Mouse (Mus musculus) macrophage (primary cell): ENCODE measurements around the gene Ap3m1. TPM values are rescaled to one million over a fixed set of nuclear protein-coding genes. Genes with fewer than 3 reads are reported as not detected.
"Not testable (repeated sequence)": the region's sequence is repeated elsewhere in the genome, so short reads cannot be mapped to it uniquely, and the experiment has no call there.

Experiments
- H3K27ac ChIP-seq: fragments of 350-480 bp; formaldehyde crosslinking; 2 replicates; pipeline ENCODE4 v1.9.0; 2021
- H3K36me3 ChIP-seq: fragments of 350-480 bp; formaldehyde crosslinking; 2 replicates; pipeline ENCODE4 v1.9.0; 2021; ENCODE audit errors: inconsistent target
- H3K4me3 ChIP-seq: fragments of 350-480 bp; formaldehyde crosslinking; 2 replicates; pipeline ENCODE4 v1.9.0; 2021; ENCODE audit errors: inconsistent target
- H3K79me2 ChIP-seq: fragments of 350-480 bp; formaldehyde crosslinking; 2 replicates; pipeline ENCODE4 v1.9.0; 2021; ENCODE audit errors: inconsistent target
- WGBS: methylation state at CpG from one replicate; pipeline ENCODE4 v1.1.7; 2026; ENCODE audit warnings: inconsistent platforms; ENCODE audit not compliant: missing documents; 5-methylcytosine and 5-hydroxymethylcytosine counted together
- polyA plus RNA-seq: library from polyadenylated mRNA; stranded (reverse); fragments of 250-400 nt; gene quantifications from 3 replicates; pipeline ENCODE4 v1.2.4, GENCODE M21; 2018; ENCODE audit warnings: inconsistent platforms
- total RNA-seq, 78 experiments: library from RNA; depleted of rRNA; stranded (reverse); fragments of 250-400 nt; gene quantifications; 1 replicate in 9 of 78; 2 replicates in 24 of 78; 3 replicates in 43 of 78; 4 replicates in 2 of 78; pipeline ENCODE4 v1.2.4; 2018; ENCODE audit warnings: inconsistent platforms in 56 of 78

Ap3m1 gene
- 10 to 100 TPM; 21.9 to 59.5 (median 44.3) TPM for total RNA-seq (2018; cell fraction: chromatin; rRNA removed)
- total RNA-seq (2018; cell fraction: cytosol; rRNA removed): 10 to 100 TPM; 53.2 to 80.7 (median 62.1) TPM
- 10 to 100 TPM; 32.1 to 76.3 (median 47.7) TPM for total RNA-seq (2018; cell fraction: nucleus; rRNA removed)
- 51.8 to 77.5 TPM (median 68.5 TPM) in 3 replicates for polyA plus RNA-seq

GRCm38 (mm10) chr14:21052112-21052780, at the start of gene Ap3m1, which contains the start of gene Adk:
Gene Ap3m1, minus strand, starts transcription at chr14:21052508.
Gene Adk, plus strand, starts transcription at chr14:21052574.
- H3K4me3 ChIP-seq: peak within 1 kb of the TSS; percentile 98
- WGBS: under 1% methylated on average over 45 of the region's 48 CpGs
- peak within 1 kb of the TSS; percentile 91 for H3K27ac ChIP-seq
- no peaks in the 10 kb centered on the region for H3K36me3 ChIP-seq
- peaks cover 46% of the 10 kb centered on the region for H3K79me2 ChIP-seq

- Histone ChIP-seq H3K27ac (peak overlapping the region; percentile 55), H3K36me3 (no peaks in the 10 kb centered on the region), H3K79me2 (no peaks in the 10 kb centered on the region), H3K4me3 (no peak overlapping the region)
- WGBS: 14% methylated on average over 7 of the region's 7 CpGs
Measured at GRCm38 (mm10) chr14:21101562-21101961, 49.3 kb upstream of the Ap3m1 start.

GRCm38 (mm10) chr14:21100876-21101275, 48.6 kb upstream of the Ap3m1 start:
- WGBS: 93% methylated on average over 2 of the region's 2 CpGs
- Histone ChIP-seq H3K36me3 (no peaks in the 10 kb centered on the region), H3K4me3 (no peak overlapping the region), H3K79me2 (no peaks in the 10 kb centered on the region), H3K27ac (no peak overlapping the region)

- Histone ChIP-seq H3K4me3 (no peak overlapping the region), H3K79me2 (no peaks in the 10 kb centered on the region), H3K27ac (no peak overlapping the region), H3K36me3 (no peaks in the 10 kb centered on the region)
- WGBS: 75% methylated on average over 7 of the region's 7 CpGs
Measured at GRCm38 (mm10) chr14:21099371-21099770, 47.1 kb upstream of the Ap3m1 start.

GRCm38 (mm10) chr14:21096689-21097088, 44.4 kb upstream of the Ap3m1 start:
- Histone ChIP-seq H3K79me2 (no peaks in the 10 kb centered on the region), H3K27ac (no peak overlapping the region), H3K4me3 (no peak overlapping the region), H3K36me3 (peaks cover 3% of the 10 kb centered on the region; the same call in 1 of the 2 replicates)
- 96% methylated on average over 4 of the region's 4 CpGs for WGBS

GRCm38 (mm10) chr14:21096279-21096678, 44.0 kb upstream of the Ap3m1 start:
- Histone ChIP-seq H3K4me3 (no peak overlapping the region), H3K27ac (no peak overlapping the region), H3K36me3 (peaks cover 3% of the 10 kb centered on the region; the same call in 1 of the 2 replicates), H3K79me2 (no peaks in the 10 kb centered on the region)

GRCm38 (mm10) chr14:21094161-21094560, 41.9 kb upstream of the Ap3m1 start:
- H3K4me3 ChIP-seq, H3K27ac ChIP-seq, H3K79me2 ChIP-seq, H3K36me3 ChIP-seq: not testable (repeated sequence)

- Histone ChIP-seq H3K27ac (peak overlapping the region; percentile 59), H3K36me3 (peaks cover 3% of the 10 kb centered on the region; the same call in 1 of the 2 replicates), H3K79me2 (no peaks in the 10 kb centered on the region; the same call in 1 of the 2 replicates), H3K4me3 (no peak overlapping the region)
- WGBS: 74% methylated on average over 3 of the region's 3 CpGs
Measured at GRCm38 (mm10) chr14:21090930-21091486, 38.7 kb upstream of the Ap3m1 start.

GRCm38 (mm10) chr14:21090400-21090799, 38.1 kb upstream of the Ap3m1 start:
- WGBS: 11% methylated on average over 3 of the region's 3 CpGs
- peak overlapping the region; percentile 59 for H3K27ac ChIP-seq

GRCm38 (mm10) chr14:21088731-21089130, 36.4 kb upstream of the Ap3m1 start:
- Histone ChIP-seq H3K27ac (no peak overlapping the region), H3K79me2 (no peaks in the 10 kb centered on the region; the same call in 1 of the 2 replicates), H3K4me3 (no peak overlapping the region), H3K36me3 (peaks cover 3% of the 10 kb centered on the region; the same call in 1 of the 2 replicates)
- 98% methylated on average over 3 of the region's 3 CpGs for WGBS

More at GRCm38 (mm10) chr14:21090400-21090799, 38.1 kb upstream of the Ap3m1 start:
- Histone ChIP-seq H3K36me3 (peaks cover 3% of the 10 kb centered on the region; the same call in 1 of the 2 replicates), H3K79me2 (no peaks in the 10 kb centered on the region; the same call in 1 of the 2 replicates), H3K4me3 (no peak overlapping the region)

GRCm38 (mm10) chr14:21087390-21088060, 35.2 kb upstream of the Ap3m1 start:
- WGBS: 87% methylated on average over 4 of the region's 4 CpGs
- H3K27ac ChIP-seq: no peak overlapping the region
- H3K4me3 ChIP-seq: no peak overlapping the region

GRCm38 (mm10) chr14:21086827-21087351, 34.6 kb upstream of the Ap3m1 start:
- 91% methylated on average over 7 of the region's 7 CpGs for WGBS
- Histone ChIP-seq H3K27ac (no peak overlapping the region), H3K4me3 (no peak overlapping the region), H3K79me2 (no peaks in the 10 kb centered on the region; the same call in 1 of the 2 replicates), H3K36me3 (no peaks in the 10 kb centered on the region)

More at GRCm38 (mm10) chr14:21087390-21088060, 35.2 kb upstream of the Ap3m1 start:
- Histone ChIP-seq H3K36me3 (no peaks in the 10 kb centered on the region), H3K79me2 (no peaks in the 10 kb centered on the region; the same call in 1 of the 2 replicates)

- no peaks in the 10 kb centered on the region for H3K36me3 ChIP-seq
- no peak overlapping the region for H3K27ac ChIP-seq
- no peak overlapping the region for H3K4me3 ChIP-seq
- WGBS: 100% methylated on average over 2 of the region's 2 CpGs
- peaks cover 6% of the 10 kb centered on the region; the same call in 1 of the 2 replicates for H3K79me2 ChIP-seq
Measured at GRCm38 (mm10) chr14:21086106-21086505, 33.8 kb upstream of the Ap3m1 start.

- no peak overlapping the region for H3K27ac ChIP-seq
- WGBS: 96% methylated on average over 5 of the region's 5 CpGs
- peaks cover 10% of the 10 kb centered on the region; the same call in 1 of the 2 replicates for H3K79me2 ChIP-seq
- H3K4me3 ChIP-seq: no peak overlapping the region
- H3K36me3 ChIP-seq: no peaks in the 10 kb centered on the region
Measured at GRCm38 (mm10) chr14:21085666-21086065, 33.4 kb upstream of the Ap3m1 start.
